Mouse (Mus musculus) urinary bladder, postnatal 0 days (tissue): ENCODE results near the gene Acaa1b. TPM values are rescaled to one million over a fixed set of nuclear protein-coding genes. Genes with fewer than 3 reads are reported as not detected.

Experiments
- polyA plus RNA-seq: library from polyadenylated mRNA; unstranded; fragments of >200 nt; fragmentation: Nextera tagmentation; extraction: Ambion mirVana; gene quantifications from 2 replicates; pipeline ENCODE4 v1.2.1, GENCODE M21; 2015

The Acaa1b gene
- polyA plus RNA-seq: 3.0 and 5.7 TPM in 2 replicates

DNA sequence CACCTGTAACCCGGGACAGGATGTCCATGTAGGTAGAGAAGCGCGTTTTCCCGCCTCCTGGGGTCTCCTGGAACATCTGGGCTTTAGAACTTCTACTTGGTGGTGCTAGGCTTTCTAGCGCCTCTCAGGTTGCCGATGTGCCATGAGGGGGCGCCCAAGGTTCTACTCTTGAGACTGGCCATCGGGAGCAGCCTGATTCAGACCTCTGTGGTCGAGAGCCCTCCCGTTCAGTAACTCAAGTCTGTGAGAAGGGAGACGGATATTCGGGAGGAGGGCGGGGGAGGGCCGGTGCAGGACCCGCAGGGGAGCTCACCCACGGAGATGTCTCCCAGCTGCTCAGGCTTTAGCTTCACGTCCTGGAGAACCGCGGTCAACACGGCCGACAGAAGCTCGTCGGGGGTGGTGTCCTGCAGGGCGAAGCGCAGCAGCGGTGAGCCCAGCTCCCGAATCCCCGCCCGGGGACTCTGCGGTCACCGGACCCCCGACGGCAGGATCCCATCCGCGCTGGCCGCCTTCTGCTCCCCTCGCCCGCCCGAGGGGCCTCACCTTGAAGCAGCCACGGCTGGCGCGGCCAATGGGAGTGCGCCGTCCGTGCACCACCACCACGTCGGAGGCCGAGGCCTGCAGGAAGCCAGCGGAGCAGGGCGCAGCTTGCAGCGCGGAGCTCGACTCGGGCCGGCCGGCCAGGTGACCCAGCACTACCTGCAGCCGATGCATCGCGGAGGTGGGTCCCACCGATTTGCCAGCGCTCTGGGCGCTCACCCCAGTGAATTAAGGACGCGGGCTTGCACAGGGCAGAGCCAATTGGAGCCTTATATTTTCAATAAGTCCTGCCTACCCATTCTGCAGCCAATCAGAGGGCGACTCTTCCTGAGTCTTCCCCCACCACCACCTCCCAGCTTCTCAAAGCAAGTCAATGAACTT is at the start of gene Acaa1b:
Acaa1b (minus strand) TSS at position 816 of the 924 bp plus-strand sequence.

DNA sequence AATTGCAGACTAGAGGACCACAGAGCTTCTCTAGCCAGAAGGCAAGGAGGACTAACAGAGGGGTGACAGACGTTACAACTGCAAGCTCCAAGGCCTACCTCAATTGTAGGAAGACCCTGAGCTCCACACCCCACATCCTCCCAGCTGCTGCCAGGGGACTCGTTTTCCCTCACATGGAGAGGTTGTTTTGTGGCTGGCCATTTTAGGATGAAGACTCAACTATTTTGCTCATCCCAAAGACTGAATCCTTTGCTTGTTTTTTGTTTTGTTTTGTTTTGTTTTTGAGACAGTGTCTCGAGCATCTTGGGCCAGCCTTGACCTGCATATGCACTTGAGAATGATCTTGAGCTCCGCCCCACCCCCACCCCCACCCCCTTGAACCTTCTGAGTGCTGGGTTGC is 2.0 kb upstream of the Acaa1b start, which contains the start of gene Gm47289:
Gm47289 (plus strand) TSS at position 301 of the 400 bp plus-strand sequence.

DNA sequence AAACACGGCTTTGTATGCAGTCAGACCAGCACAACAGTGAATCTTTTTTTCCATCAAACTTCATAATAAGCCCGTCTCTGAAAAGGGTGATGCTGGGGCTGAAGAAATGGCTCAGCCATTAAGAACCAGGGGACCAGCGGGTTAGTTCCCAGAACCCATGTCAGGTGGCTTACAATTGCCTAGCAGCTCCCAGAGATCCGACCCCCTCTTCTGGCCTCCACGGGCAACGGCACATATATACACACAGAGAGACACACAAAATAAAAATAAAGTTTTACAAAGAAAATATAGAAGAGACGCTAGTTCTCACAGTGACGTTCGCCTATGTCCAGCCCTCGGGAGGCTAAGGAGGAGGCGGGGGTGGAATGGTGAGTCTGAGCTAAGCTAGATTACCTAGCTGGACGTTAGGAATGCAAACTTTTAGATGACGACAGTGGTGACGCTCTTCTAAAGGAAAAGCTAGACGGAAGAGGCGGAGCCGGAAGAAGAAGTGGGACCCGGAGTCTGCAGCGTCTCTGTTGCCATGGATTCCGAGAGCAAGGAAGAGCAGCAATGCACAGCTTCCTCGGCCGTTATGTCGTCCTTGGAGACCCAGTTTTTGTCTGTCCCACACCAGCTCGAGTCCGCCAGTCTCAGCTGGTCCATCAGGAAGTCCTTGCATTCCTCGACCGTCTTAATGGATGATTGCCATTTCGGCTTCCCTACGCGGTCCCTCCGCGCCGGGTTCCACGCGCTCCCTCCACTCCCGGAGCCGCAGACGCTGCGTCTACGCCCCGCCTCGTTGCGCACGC is 54.7 kb downstream of the Acaa1b start, which contains the start of gene Dlec1:
Dlec1 (plus strand) TSS at position 487 of the 791 bp plus-strand sequence.

Other genes with a start within 250 kb of the Acaa1b start
- 8.9 and 9.3 TPM in 2 replicates for gene Ctdspl, start 230.6 kb downstream of the Acaa1b start, polyA plus RNA-seq
- gene Vill, start 104.3 kb downstream of the Acaa1b start, polyA plus RNA-seq: 10.7 and 11.6 TPM in 2 replicates
- gene Plcd1, start 63.6 kb downstream of the Acaa1b start, polyA plus RNA-seq: 67.1 and 75.6 TPM in 2 replicates
- 0.42 and 0.63 TPM in 2 replicates for gene Dlec1, start 54.6 kb downstream of the Acaa1b start, polyA plus RNA-seq
- gene Gm47289, start 2.1 kb upstream of the Acaa1b start, polyA plus RNA-seq: not detected in 2 replicates
- not detected in 2 replicates for gene Slc22a13, start 52.0 kb upstream of the Acaa1b start, polyA plus RNA-seq
- gene Oxsr1, start 165.3 kb upstream of the Acaa1b start, polyA plus RNA-seq: 9.5 and 11.2 TPM in 2 replicates
- 91.0 and 92.1 TPM in 2 replicates for gene Acaa1a, start 182.6 kb upstream of the Acaa1b start, polyA plus RNA-seq
- 27.0 and 30.2 TPM in 2 replicates for gene Myd88, start 184.3 kb upstream of the Acaa1b start, polyA plus RNA-seq
- 0.99 and 1.2 TPM in 2 replicates for gene Xylb, start 200.3 kb upstream of the Acaa1b start, polyA plus RNA-seq
- gene Slc22a14, start 208.5 kb upstream of the Acaa1b start, polyA plus RNA-seq: 0.16 and 0.21 TPM in 2 replicates
- 5.2 and 5.9 TPM in 2 replicates for gene Acvr2b, start 245.0 kb upstream of the Acaa1b start, polyA plus RNA-seq